Mouse (Mus musculus): Measurements from ENCODE around the gene Pafah1b2. TPM values are rescaled to one million over a fixed set of nuclear protein-coding genes. Genes with fewer than 3 reads are reported as not detected.

Pafah1b2 gene
- polyA plus RNA-seq, 1 experiment, result 11.0 TPM

- Histone ChIP-seq H3K4me1 (ENCODE audit: control insufficient read depth) (no peaks in the 10 kb centered on the region; the same call in none of the 2 replicates), H3K9me3 (ENCODE audit: control insufficient read depth, low read length) (no peaks in the 10 kb centered on the region), H3K4me3 (replicated peaks) (no peak overlapping the region), H3K27me3 (ENCODE audit: control insufficient read depth) (no peaks in the 10 kb centered on the region), H3K36me3 (ENCODE audit: control insufficient read depth) (no peaks in the 10 kb centered on the region)
- TF ChIP-seq GATA1 (IDR thresholded peaks at IDR 0.05; ENCODE audit: low read length) (no peak), TAL1 (IDR thresholded peaks at IDR 0.05; ENCODE audit: low read length) (no peak)
Observed at GRCm38 (mm10) chr9:46043626-46044025, 31.1 kb upstream of the Pafah1b2 start.

DNA sequence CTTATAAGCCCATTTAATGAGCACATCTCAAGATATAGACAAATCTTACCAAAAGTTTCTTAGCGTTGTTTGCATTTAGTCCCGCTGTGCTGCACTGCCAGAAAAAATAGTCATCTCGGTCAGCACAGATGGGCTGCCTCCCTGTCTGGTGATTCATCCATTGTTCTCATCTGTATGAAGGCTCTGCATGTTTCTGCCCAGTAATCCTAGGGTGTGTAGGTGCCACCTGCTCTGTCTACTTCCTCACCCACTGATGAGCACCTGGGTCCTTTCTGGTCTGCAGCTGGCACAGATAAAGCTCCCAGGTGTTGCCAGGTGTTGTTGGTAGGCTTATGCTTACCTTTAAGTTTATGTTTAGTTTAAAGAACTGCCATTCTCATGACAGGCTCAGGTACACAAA, 29.9 kb upstream of the Pafah1b2 start:
- Histone ChIP-seq H3K36me3 (ENCODE audit: control insufficient read depth) (no peaks in the 10 kb centered on the region), H3K27me3 (ENCODE audit: control insufficient read depth) (no peaks in the 10 kb centered on the region), H3K4me1 (ENCODE audit: control insufficient read depth) (no peaks in the 10 kb centered on the region; the same call in 1 of the 2 replicates), H3K9me3 (ENCODE audit: control insufficient read depth, low read length) (no peaks in the 10 kb centered on the region), H3K4me3 (replicated peaks) (no peak overlapping the region)
- no peak for TF ChIP-seq GATA1 (IDR thresholded peaks at IDR 0.05; ENCODE audit: low read length)
- TF ChIP-seq TAL1 (IDR thresholded peaks at IDR 0.05; ENCODE audit: low read length), result no peak

- no peaks in the 10 kb centered on the region for H3K27me3 ChIP-seq (ENCODE audit: control insufficient read depth)
- no peaks in the 10 kb centered on the region for H3K36me3 ChIP-seq (ENCODE audit: control insufficient read depth)
- TF ChIP-seq GATA1 (IDR thresholded peaks at IDR 0.05; ENCODE audit: low read length) (no peak), TAL1 (IDR thresholded peaks at IDR 0.05; ENCODE audit: low read length) (no peak)
- H3K4me1 ChIP-seq (ENCODE audit: control insufficient read depth), result no peaks in the 10 kb centered on the region; the same call in 1 of the 2 replicates
- H3K9me3 ChIP-seq (ENCODE audit: control insufficient read depth, low read length), result no peaks in the 10 kb centered on the region
- no peak overlapping the region for H3K4me3 ChIP-seq (replicated peaks)
Observed at GRCm38 (mm10) chr9:46041186-46041585, 28.7 kb upstream of the Pafah1b2 start.

DNA sequence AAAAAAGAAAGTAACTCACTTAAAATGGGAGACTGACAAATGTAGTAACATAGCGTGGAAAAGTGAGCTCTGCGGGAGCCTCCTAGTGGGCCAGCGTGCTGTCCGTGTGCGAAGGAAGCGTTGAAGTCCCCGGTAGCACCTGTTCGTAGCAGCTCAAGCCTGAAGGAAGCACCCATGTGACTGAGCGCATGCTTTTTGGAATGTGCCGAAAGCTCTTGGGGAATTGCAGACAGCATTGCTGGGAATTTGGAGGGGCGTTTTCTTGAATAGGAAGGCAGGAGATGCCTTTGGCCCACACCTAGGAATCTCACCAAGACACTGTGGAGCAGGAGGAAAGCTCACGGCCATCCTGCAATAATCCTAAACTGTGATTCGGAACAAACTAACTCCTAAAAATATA, 26.3 kb upstream of the Pafah1b2 start:
- Histone ChIP-seq H3K4me3 (replicated peaks) (no peak overlapping the region), H3K9me3 (ENCODE audit: control insufficient read depth, low read length) (no peaks in the 10 kb centered on the region), H3K36me3 (ENCODE audit: control insufficient read depth) (no peaks in the 10 kb centered on the region), H3K27me3 (ENCODE audit: control insufficient read depth) (no peaks in the 10 kb centered on the region), H3K4me1 (ENCODE audit: control insufficient read depth) (peaks cover 4% of the 10 kb centered on the region)
- TF ChIP-seq TAL1 (IDR thresholded peaks at IDR 0.05; ENCODE audit: low read length), result no peak
- no peak for TF ChIP-seq GATA1 (IDR thresholded peaks at IDR 0.05; ENCODE audit: low read length)

DNA sequence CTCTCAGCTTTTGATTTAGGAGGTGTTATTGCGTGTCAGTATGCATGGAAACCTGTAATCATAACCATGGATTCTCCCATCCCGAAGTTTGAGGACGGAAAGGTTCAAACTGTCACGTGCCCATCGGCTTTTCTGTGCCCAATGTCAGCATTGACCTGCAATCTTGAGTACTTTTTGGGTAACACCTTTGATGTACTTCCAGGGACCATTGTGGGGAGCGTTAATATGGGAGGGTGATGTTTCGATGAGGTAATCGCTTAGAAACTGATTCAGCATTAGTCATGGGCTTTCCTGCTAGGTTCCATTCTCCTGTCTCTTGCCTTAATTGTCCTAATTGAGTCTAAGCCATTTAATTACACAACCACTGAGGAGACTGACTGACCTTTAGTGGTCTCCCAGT, 24.4 kb upstream of the Pafah1b2 start:
- no peak overlapping the region for H3K4me3 ChIP-seq (replicated peaks)
- H3K36me3 ChIP-seq (ENCODE audit: control insufficient read depth), result no peaks in the 10 kb centered on the region
- TF ChIP-seq GATA1 (IDR thresholded peaks at IDR 0.05; ENCODE audit: low read length) (no peak), TAL1 (IDR thresholded peaks at IDR 0.05; ENCODE audit: low read length) (no peak)
- peaks cover 4% of the 10 kb centered on the region for H3K4me1 ChIP-seq (ENCODE audit: control insufficient read depth)
- H3K9me3 ChIP-seq (ENCODE audit: control insufficient read depth, low read length), result no peaks in the 10 kb centered on the region
- no peaks in the 10 kb centered on the region for H3K27me3 ChIP-seq (ENCODE audit: control insufficient read depth)

DNA sequence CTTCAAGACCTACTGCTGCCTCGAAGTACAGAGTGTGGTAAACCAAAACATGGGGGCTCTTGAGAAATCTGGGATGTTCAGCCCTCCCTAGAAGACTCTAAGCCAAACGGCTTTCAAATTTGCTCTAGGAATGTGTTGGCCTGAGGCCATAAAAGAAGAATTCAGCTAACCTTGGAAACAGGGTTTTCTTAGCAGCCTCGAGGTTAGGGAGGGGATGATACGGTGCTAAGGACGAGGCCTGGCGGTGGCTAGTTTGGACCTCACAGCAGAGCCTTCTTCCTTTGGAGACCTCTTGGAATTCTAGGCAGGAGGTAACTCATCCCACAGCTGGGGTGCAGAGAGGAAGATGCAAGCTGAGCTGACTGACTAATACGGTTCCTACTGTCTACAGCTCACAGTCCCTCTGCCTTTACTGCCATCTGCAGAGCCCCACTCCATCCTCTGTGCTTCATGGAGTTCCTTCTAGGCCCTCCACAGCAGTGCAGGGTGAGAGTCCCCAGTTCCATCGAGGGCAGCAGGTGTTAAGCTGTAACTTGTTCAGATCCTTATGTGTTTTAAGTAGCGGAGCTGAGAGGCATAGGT, 22.9 kb upstream of the Pafah1b2 start:
- H3K9me3 ChIP-seq (ENCODE audit: control insufficient read depth, low read length), result no peaks in the 10 kb centered on the region
- TF ChIP-seq GATA1 (IDR thresholded peaks at IDR 0.05; ENCODE audit: low read length), result no peak
- TF ChIP-seq TAL1 (IDR thresholded peaks at IDR 0.05; ENCODE audit: low read length), result no peak
- H3K4me1 ChIP-seq (ENCODE audit: control insufficient read depth), result peaks cover 4% of the 10 kb centered on the region
- no peak overlapping the region for H3K4me3 ChIP-seq (replicated peaks)
- no peaks in the 10 kb centered on the region for H3K27me3 ChIP-seq (ENCODE audit: control insufficient read depth)
- no peaks in the 10 kb centered on the region for H3K36me3 ChIP-seq (ENCODE audit: control insufficient read depth)

- no peaks in the 10 kb centered on the region for H3K9me3 ChIP-seq (ENCODE audit: control insufficient read depth, low read length)
- TF ChIP-seq GATA1 (IDR thresholded peaks at IDR 0.05; ENCODE audit: low read length) (no peak), TAL1 (IDR thresholded peaks at IDR 0.05; ENCODE audit: low read length) (no peak)
- no peaks in the 10 kb centered on the region; the same call in 1 of the 2 replicates for H3K36me3 ChIP-seq (ENCODE audit: control insufficient read depth)
- H3K27me3 ChIP-seq (ENCODE audit: control insufficient read depth), result no peaks in the 10 kb centered on the region
- no peak overlapping the region for H3K4me3 ChIP-seq (replicated peaks)
- H3K4me1 ChIP-seq (ENCODE audit: control insufficient read depth), result peaks cover 4% of the 10 kb centered on the region
Observed at GRCm38 (mm10) chr9:46033862-46034261, 21.4 kb upstream of the Pafah1b2 start.

- H3K27me3 ChIP-seq (ENCODE audit: control insufficient read depth), result no peaks in the 10 kb centered on the region
- H3K4me1 ChIP-seq (ENCODE audit: control insufficient read depth), result peaks cover 4% of the 10 kb centered on the region
- H3K9me3 ChIP-seq (ENCODE audit: control insufficient read depth, low read length), result no peaks in the 10 kb centered on the region
- no peak for TF ChIP-seq TAL1 (IDR thresholded peaks at IDR 0.05; ENCODE audit: low read length)
- no peak for TF ChIP-seq GATA1 (IDR thresholded peaks at IDR 0.05; ENCODE audit: low read length)
- H3K4me3 ChIP-seq (replicated peaks), result no peak overlapping the region
- no peaks in the 10 kb centered on the region; the same call in 1 of the 2 replicates for H3K36me3 ChIP-seq (ENCODE audit: control insufficient read depth)
Observed at GRCm38 (mm10) chr9:46033058-46033457, 20.6 kb upstream of the Pafah1b2 start.

DNA sequence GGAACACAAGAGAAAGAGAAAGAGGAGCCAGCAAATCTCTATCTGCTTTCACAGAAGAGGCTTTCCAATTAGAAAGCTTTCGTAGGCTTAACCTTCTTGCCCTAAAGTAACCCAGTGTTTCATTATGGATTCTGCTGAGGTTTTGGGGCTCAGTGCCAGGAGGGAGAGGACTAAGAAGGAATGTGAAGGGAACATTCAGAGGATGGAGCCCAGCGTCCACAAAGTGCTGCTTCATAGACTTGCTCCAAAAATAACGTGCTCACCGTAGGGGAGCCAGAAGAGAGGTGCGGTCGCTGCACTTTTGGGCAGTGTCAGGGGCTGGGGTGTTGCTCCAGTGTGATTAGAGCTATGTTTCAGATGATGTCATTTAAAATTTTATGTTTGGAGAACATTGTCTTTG, 19.7 kb upstream of the Pafah1b2 start:
- Histone ChIP-seq H3K4me3 (replicated peaks) (no peak overlapping the region), H3K27me3 (ENCODE audit: control insufficient read depth) (no peaks in the 10 kb centered on the region), H3K4me1 (ENCODE audit: control insufficient read depth) (peaks cover 4% of the 10 kb centered on the region), H3K9me3 (ENCODE audit: control insufficient read depth, low read length) (no peaks in the 10 kb centered on the region), H3K36me3 (ENCODE audit: control insufficient read depth) (no peaks in the 10 kb centered on the region; the same call in 1 of the 2 replicates)
- TF ChIP-seq GATA1 (IDR thresholded peaks at IDR 0.05; ENCODE audit: low read length), result no peak
- no peak for TF ChIP-seq TAL1 (IDR thresholded peaks at IDR 0.05; ENCODE audit: low read length)

DNA sequence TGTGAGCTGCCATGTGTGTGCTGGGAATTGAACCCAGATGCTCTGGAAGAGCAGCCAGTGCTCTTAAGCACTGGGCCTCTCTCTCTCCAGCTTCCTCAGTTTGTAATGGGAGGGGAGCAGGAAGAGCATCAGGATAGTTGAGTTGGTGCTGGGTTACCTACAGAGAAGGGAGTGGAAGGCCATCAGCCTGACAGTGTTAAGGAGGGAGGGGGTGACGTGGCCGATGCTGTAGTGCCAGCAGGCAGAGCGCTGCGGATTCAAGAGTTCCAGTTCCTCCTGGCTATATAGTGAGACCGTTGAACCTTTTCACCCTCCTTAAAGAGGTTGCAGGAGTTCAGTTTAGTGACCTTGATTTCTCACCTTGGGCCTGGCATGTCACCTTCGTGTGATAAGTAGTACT, 18.5 kb upstream of the Pafah1b2 start:
- Histone ChIP-seq H3K4me3 (replicated peaks) (no peak overlapping the region), H3K4me1 (ENCODE audit: control insufficient read depth) (peaks cover 5% of the 10 kb centered on the region), H3K27me3 (ENCODE audit: control insufficient read depth) (no peaks in the 10 kb centered on the region), H3K9me3 (ENCODE audit: control insufficient read depth, low read length) (no peaks in the 10 kb centered on the region), H3K36me3 (ENCODE audit: control insufficient read depth) (no peaks in the 10 kb centered on the region; the same call in 1 of the 2 replicates)
- no peak for TF ChIP-seq TAL1 (IDR thresholded peaks at IDR 0.05; ENCODE audit: low read length)
- TF ChIP-seq GATA1 (IDR thresholded peaks at IDR 0.05; ENCODE audit: low read length), result no peak

All from erythroblast, embryonic 14.5 days (primary cell).